Mouse (Mus musculus) heart, embryonic 14.5 days (tissue): Measurements from ENCODE around the gene Col24a1. TPM values are rescaled to one million over a fixed set of nuclear protein-coding genes. Genes with fewer than 3 reads are reported as not detected.

Experiments
- ATAC-seq: fragments of 200-750 bp; cut with Nextera tagmentation; 2 replicates; pipeline ENCODE4 v1.8.0; 2017; ENCODE audit warnings: low read depth, moderate TSS enrichment; ENCODE audit not compliant: insufficient number of reproducible peaks, insufficient read depth, low FRiP score
- H3K27ac ChIP-seq, 2 experiments: fragments of 200-500 bp in 1 of 2; fragments of 300-500 bp in 1 of 2; sonication (generic) in 1 of 2; replicated peaks in 1 of 2; 2 replicates each; pipeline ENCODE4 v1.5.1; 2012 to 2014; ENCODE audit warnings: low read depth in 2 of 2, low read length in 2 of 2, control low read depth in 1 of 2, mild to moderate bottlenecking in 1 of 2, mixed read lengths in 1 of 2; ENCODE audit not compliant: control insufficient read depth in 1 of 2, insufficient read depth in 1 of 2
- H3K27me3 ChIP-seq: fragments of 300-500 bp; sonication (generic); 2 replicates; pipeline ENCODE4 v1.6.1; 2014; ENCODE audit warnings: mild to moderate bottlenecking, low read length, control low read depth; ENCODE audit not compliant: control insufficient read depth, insufficient read depth
- H3K36me3 ChIP-seq: fragments of 300-500 bp; sonication (generic); 2 replicates; pipeline ENCODE4 v1.6.1; 2014; ENCODE audit warnings: mild to moderate bottlenecking, control low read depth, low read length, mixed read lengths; ENCODE audit not compliant: control insufficient read depth, insufficient read depth
- H3K4me1 ChIP-seq, 2 experiments: fragments of 200-500 bp in 1 of 2; fragments of 300-500 bp in 1 of 2; sonication (generic) in 1 of 2; 2 replicates each; pipeline ENCODE4 v1.6.1; 2012 to 2014; ENCODE audit warnings: low read length in 2 of 2, control low read depth in 1 of 2, mixed read lengths in 1 of 2; ENCODE audit not compliant: control insufficient read depth in 2 of 2, insufficient read depth in 2 of 2
- H3K4me2 ChIP-seq: fragments of 300-500 bp; sonication (generic); 2 replicates; pipeline ENCODE4 v1.6.1; 2014; ENCODE audit warnings: mild to moderate bottlenecking, low read length
- H3K4me3 ChIP-seq, 2 experiments: fragments of 200-500 bp in 1 of 2; fragments of 300-500 bp in 1 of 2; sonication (generic) in 1 of 2; 2 replicates each; pipeline ENCODE4 v1.5.1; 2012 to 2014; ENCODE audit warnings: low read length in 2 of 2, mild to moderate bottlenecking in 2 of 2, control low read depth in 1 of 2, low read depth in 1 of 2, moderate library complexity in 1 of 2; ENCODE audit not compliant: control insufficient read depth in 1 of 2, insufficient read depth in 1 of 2
- H3K9ac ChIP-seq: fragments of 300-500 bp; sonication (generic); 2 replicates; pipeline ENCODE4 v1.6.1; 2014; ENCODE audit warnings: mild to moderate bottlenecking, low read length
- H3K9me3 ChIP-seq: fragments of 300-500 bp; sonication (generic); 2 replicates; pipeline ENCODE4 v1.6.1; 2016; ENCODE audit warnings: low read length, control low read depth; ENCODE audit not compliant: control insufficient read depth
- WGBS: fragments of 180-500 bp; shearing (Covaris S2); extraction: QIAGEN DNeasy Blood & Tissue Kit; methylation state at CpG from one replicate; pipeline ENCODE4 v1.1.7; 2014; 5-methylcytosine and 5-hydroxymethylcytosine counted together
- polyA plus RNA-seq: library from polyadenylated mRNA; unstranded; fragments of >200 nt; fragmentation: Nextera tagmentation; extraction: Ambion mirVana; gene quantifications from 2 replicates; pipeline ENCODE4 v1.2.1, GENCODE M21; 2014

Col24a1 gene
- polyA plus RNA-seq, 1 experiment from 2014 or later = 0.57 TPM

- Histone ChIP-seq H3K9ac (no peak overlapping the region), H3K36me3 (no peaks in the 10 kb centered on the region), H3K4me1 (no peaks in the 10 kb centered on the region), H3K4me3 (no peak overlapping the region), H3K4me2 (no peak overlapping the region), H3K9me3 (no peaks in the 10 kb centered on the region), H3K27ac (no peak overlapping the region), H3K27me3 (no peaks in the 10 kb centered on the region)
- 80% methylated on average over 19 of the region's 19 CpGs for WGBS
- no peak for ATAC-seq
These were observed 99.9 kb downstream of the Col24a1 start for GRCm38 (mm10) chr3:145391986-145392659.

DNA sequence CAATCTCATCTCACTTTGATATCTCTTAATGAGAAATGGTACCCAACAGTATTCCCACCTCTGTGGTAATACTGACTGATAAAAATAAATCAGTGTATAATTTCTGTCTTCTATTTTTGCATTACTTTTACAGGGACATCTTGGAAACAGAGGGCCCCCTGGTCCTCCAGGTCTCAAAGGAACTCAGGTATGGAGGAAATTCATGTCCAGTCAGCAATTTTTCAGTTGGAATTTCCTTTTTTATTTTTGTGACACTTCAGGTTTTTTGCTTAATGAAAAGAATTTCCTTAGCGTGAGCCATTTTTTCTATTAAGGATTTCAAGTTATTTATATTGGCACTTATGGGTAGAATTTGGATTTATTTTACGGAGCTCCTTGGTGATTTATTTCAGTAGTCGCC lies 106.9 kb downstream of the Col24a1 start:
- H3K4me3 ChIP-seq = no peak overlapping the region
- WGBS = 82% methylated on average over 3 of the region's 3 CpGs
- H3K27ac ChIP-seq = no peak overlapping the region
- no peak overlapping the region for H3K9ac ChIP-seq
- no peaks in the 10 kb centered on the region for H3K9me3 ChIP-seq
- ATAC-seq = no peak
- H3K36me3 ChIP-seq = no peaks in the 10 kb centered on the region
- H3K4me1 ChIP-seq = no peaks in the 10 kb centered on the region
- H3K27me3 ChIP-seq = no peaks in the 10 kb centered on the region
- no peak overlapping the region for H3K4me2 ChIP-seq

DNA sequence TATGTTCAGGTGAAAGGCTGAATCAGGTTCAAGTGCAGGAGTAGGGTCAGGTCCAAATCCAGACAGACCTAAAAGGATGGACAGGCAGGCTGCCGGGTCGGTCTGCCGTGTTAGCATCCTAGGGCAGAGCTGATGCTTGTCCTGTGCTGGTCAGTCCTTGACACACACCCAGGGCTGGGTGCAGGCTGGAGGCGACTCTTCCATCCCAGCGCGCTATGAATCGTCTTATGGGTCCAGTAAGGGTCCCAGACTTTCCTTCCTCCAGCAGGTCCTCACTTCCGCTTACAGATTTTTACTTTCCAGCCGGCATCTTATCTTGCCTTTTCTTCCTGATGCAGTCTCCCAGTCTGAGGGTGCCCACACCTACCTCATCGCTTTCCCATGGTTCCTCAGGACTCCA lies 110.0 kb downstream of the Col24a1 start:
- H3K4me3 ChIP-seq = no peak overlapping the region
- ATAC-seq = no peak
- H3K4me2 ChIP-seq = no peak overlapping the region
- no peaks in the 10 kb centered on the region for H3K27me3 ChIP-seq
- WGBS = 77% methylated on average over 10 of the region's 10 CpGs
- no peak overlapping the region for H3K9ac ChIP-seq
- no peak overlapping the region for H3K27ac ChIP-seq
- no peaks in the 10 kb centered on the region for H3K4me1 ChIP-seq
- no peaks in the 10 kb centered on the region for H3K9me3 ChIP-seq
- no peaks in the 10 kb centered on the region for H3K36me3 ChIP-seq

DNA sequence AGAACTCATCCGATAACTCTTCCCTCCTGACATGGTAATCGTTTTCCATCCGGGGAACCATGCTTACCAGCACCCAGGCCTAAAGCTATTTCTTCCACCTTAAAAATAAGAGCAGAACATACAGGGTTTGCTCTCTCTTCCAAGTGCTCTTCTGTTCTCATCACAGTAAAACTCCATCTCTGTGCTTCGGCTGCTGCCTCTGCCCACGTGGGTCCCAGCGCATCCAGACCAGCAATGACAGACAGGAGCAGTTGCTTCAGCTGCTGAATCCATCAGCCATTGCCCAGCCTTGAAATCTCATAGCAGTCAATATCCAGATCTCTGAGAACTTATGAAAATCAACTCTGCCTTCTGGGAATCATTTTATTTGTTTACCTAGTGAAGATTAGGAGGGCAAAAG lies 110.7 kb downstream of the Col24a1 start:
- Histone ChIP-seq H3K27ac (no peak overlapping the region), H3K4me1 (no peaks in the 10 kb centered on the region), H3K9ac (no peak overlapping the region), H3K4me3 (no peak overlapping the region), H3K4me2 (no peak overlapping the region), H3K36me3 (no peaks in the 10 kb centered on the region), H3K27me3 (no peaks in the 10 kb centered on the region), H3K9me3 (no peaks in the 10 kb centered on the region)
- no peak for ATAC-seq
- WGBS = 82% methylated on average over 6 of the region's 6 CpGs

- Histone ChIP-seq H3K9ac (no peak overlapping the region), H3K36me3 (no peaks in the 10 kb centered on the region), H3K27ac (no peak overlapping the region), H3K9me3 (0 out of 2 replicates have a peak, but pooled peaks cover 3% of the 10 kb centered on the region), H3K4me2 (no peak overlapping the region), H3K4me3 (no peak overlapping the region), H3K27me3 (no peaks in the 10 kb centered on the region), H3K4me1 (no peaks in the 10 kb centered on the region)
- ATAC-seq = no peak
- WGBS = 70% methylated on average over 3 of the region's 3 CpGs
These were observed 115.8 kb downstream of the Col24a1 start for GRCm38 (mm10) chr3:145408045-145408444.

GRCm38 (mm10) chr3:145412137-145412536 lies 119.9 kb downstream of the Col24a1 start:
- no peaks in the 10 kb centered on the region; a peak in 1 of 4 replicates for H3K4me1 ChIP-seq
- no peak for ATAC-seq
- 0 out of 2 replicates have a peak, but pooled peaks cover 3% of the 10 kb centered on the region for H3K9me3 ChIP-seq
- no peaks in the 10 kb centered on the region for H3K36me3 ChIP-seq
- H3K4me3 ChIP-seq = no peak overlapping the region
- H3K4me2 ChIP-seq = no peak overlapping the region
- 32% methylated on average over 4 of the region's 4 CpGs for WGBS
- H3K9ac ChIP-seq = no peak overlapping the region
- H3K27me3 ChIP-seq = no peaks in the 10 kb centered on the region
- no peak overlapping the region for H3K27ac ChIP-seq

DNA sequence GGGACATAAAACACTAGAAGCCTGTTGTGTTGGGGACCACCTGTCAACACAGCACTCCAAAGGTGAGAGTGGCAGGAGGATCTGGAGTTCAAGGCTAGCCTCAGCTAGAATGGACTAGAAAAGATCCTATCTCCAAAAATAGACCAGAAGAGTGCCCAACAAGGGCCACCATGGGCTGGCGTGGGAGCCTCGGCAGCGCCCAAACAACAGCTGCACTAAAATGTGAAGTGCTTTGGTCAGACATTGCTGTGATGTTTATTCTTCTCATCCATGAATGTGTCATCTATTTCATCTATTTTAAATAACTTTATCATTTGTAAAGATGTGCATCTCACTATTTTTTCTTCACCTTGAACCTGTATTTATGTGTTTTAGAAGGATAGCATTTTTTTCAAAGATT lies 122.1 kb downstream of the Col24a1 start:
- Histone ChIP-seq H3K27me3 (no peaks in the 10 kb centered on the region), H3K4me3 (no peak overlapping the region), H3K9me3 (no peaks in the 10 kb centered on the region), H3K36me3 (no peaks in the 10 kb centered on the region), H3K4me2 (no peak overlapping the region), H3K4me1 (peaks cover 3 to 4% of the 10 kb centered on the region in 2 experiments; a peak in 3 of 4 replicates), H3K27ac (no peak overlapping the region), H3K9ac (no peak overlapping the region)
- no peak for ATAC-seq
- WGBS = 73% methylated on average over 3 of the region's 3 CpGs

DNA sequence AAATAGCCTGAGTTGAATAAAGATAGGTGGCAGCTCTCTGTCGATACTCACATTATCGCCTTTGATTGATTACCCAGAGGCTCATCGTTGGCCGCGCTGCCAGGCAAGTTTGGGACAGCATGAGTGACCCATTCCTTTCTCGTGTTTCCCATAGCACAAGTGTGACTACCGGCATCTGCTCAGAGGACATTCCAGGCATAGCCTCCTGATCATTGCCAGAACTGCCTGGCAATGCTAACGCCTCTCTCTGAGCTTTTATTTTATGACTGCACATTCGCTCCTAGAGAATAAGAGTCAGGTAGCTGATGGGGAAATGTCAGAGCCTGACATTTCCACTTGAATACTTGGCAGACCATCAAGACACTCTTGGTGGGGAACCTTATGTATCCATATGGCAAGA lies 125.5 kb downstream of the Col24a1 start:
- Histone ChIP-seq H3K4me2 (no peak overlapping the region), H3K4me3 (no peak overlapping the region), H3K4me1 (peaks cover 4 to 8% of the 10 kb centered on the region in 2 experiments), H3K9me3 (no peaks in the 10 kb centered on the region), H3K9ac (no peak overlapping the region), H3K27ac (no peak overlapping the region; a peak in 1 of 4 replicates), H3K36me3 (no peaks in the 10 kb centered on the region), H3K27me3 (no peaks in the 10 kb centered on the region)
- WGBS = 39% methylated on average over 9 of the region's 9 CpGs
- ATAC-seq = 0 out of 2 replicates have a peak, but pooled peaks have one; percentile 43
